Mouse (Mus musculus) left cerebral cortex, adult 18-20 months (tissue): ENCODE results near the gene Olfr221. TPM values are rescaled to one million over a fixed set of nuclear protein-coding genes. Genes with fewer than 3 reads are reported as not detected.

Source experiments
- DNase-seq, 2 experiments: peaks; one replicate each; pipeline ENCODE4 v3.0.0; 2021 to 2022; ENCODE audit warnings: low spot score in 2 of 2, mixed read lengths in 1 of 2
- total RNA-seq, 2 experiments: library from RNA; stranded (reverse); gene quantifications; 2 replicates each; pipeline ENCODE4 v1.2.3; 2021

Gene Olfr221
- total RNA-seq, 2 experiments from 2014 or later, result not detected

DNA sequence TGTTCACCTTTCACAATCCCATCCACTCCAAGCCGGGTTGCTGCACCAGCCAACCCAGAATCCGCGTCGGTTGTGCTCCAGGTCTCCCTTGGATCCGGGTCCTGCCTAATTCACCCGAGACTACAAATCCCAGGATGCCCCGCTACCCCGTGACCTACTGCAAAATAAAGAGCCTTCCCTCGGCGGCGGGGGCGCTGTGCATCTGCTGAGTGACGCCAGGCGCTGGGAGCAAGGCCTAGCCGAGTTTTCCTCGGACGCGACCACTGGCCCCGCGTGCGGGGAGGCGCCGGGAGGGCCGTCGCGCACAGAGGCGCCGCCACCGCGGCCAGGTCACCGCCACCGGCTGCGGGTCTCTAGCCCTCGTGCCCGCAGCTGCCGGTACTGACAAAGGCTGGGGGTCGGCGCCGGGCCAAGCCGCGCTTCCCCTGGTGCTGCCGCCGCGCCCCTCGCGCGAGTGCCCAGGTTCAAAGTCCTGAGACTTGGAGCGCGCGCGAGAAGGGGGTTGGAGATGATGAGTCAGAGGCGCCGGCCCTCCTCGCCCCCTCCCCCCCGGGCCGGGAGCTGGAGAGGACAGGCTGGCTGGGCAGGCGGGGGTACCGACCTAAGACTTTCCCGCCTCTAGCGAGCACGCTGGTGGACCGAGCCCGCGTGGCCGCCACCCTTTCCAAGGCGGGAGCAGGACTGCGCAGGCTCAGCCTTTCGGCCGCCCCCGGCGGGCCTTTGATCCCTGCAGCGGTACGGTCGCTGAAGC lies 22.5 kb downstream of the Olfr221 start:
- DNase-seq, result peak; percentile 97 to 99

DNA sequence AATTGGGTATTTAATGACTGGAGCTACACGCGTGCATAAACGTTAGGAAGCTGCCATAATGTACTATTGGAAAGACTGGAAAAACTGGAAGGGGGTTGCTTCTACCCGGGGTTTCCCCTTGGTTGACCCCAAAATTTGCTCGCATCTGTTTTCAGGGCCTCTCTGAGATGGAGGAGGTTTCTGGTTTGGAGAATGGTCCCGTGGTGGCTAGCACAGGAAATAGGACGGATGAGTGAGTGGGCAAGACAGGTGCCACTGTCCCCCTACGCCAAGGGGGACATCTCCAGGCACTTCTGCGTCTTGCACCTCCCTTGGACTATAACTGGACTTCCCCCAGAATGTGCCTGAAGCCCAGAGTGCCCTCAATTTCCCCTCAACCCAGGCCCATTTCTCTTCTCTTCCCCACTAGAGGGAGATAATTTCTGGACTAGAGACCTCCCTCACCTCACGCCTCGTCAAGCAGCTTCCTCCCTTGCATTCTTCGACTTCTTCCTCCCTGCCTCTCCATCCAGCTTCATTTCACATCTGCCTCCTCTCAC lies 23.1 kb downstream of the Olfr221 start:
- no peak for DNase-seq

DNA sequence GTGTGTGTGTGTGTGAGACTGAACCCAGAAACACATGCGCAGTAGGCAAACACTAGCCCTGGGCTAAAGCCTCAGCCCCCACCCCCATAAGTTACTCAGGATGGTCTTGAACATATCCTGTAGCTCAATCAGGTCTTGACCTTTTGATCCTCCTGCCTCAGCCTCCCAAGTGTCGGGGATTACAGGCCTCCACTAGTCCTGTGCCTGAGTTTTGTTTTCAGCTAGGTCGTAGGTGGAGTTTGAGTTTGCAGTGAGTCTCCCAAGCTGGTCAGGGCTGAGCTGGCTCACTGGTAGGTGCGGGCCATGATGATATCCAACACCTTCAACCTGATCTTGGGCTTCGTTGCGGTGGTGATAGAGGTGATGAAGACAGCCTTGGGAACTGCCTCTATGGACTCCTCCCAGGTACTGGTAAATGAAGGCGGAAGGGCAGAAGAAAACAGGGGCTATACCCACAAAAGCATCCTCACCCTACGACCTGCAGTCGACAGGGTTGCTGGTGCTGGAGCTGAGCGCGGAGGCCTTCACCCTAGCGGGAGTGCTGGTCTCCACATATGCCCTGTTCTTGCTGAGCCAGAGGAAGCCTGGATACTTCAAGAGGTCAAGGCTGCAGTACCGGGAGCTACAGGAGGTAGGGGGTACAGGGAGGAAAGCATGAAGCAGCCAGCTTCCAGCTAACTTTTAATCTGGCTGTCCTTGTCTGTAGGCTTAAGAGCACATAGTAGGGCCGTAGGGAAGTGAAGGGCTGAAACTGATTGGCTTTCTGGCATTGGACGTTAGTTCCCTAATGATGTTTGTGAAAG lies 23.8 kb downstream of the Olfr221 start:
- DNase-seq, result no peak

DNA sequence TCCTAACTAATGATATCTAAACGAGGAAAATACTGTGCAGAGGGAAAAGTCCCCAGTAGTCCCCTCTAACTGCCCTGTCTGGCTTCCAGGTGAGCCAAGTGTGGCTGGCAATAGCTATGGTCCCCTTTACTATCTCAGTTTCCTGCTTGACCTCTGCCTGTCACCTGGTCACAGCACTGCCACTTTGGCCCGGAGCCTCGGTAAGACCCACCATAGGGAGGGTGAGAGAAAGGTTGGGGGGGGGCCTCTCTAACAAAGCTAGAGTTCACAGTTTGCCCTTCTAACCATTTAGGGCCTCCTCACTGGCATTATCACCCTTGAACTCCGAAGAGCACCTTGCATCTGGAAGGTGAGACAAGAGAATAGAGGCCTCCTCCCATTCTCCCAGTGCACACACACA lies 24.6 kb downstream of the Olfr221 start:
- DNase-seq, result no peak

DNA sequence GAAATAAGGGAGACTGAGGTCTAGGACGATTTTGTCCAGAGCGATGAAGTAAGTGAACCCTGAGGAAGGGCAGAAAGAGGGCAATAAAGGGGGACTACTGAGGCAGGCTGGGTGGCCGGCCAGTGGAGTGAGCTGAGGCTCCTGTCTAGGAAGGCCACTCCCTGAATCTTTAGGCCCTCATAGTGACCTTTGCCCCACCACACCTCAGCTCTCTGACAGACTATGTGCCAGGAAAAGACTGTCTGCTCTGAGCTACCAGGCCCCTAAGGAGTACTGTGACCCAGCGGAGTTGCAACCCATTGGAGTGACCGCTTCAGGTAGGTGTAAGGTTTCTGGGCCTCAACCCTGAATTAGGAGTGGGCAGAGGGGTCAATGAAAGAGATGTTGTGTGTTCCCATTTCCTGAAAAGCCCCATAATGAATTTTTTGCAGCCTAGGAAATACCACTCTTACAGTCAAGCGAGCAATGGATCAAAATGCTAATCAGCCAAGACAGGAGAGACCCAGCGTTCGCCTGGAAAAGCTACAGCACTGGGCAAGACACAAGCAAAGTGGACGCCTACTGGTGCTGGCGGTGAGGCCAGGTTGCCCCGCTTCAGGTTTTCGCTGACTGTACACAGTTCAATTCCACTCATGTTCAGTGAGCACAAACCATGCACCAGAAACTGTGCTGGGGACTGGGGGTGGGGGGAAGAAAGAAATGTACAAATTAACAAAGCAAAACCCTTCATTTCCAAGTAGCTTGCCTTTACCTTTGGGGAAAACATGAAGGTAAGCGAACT lies 25.4 kb downstream of the Olfr221 start:
- DNase-seq, result no peak

DNA sequence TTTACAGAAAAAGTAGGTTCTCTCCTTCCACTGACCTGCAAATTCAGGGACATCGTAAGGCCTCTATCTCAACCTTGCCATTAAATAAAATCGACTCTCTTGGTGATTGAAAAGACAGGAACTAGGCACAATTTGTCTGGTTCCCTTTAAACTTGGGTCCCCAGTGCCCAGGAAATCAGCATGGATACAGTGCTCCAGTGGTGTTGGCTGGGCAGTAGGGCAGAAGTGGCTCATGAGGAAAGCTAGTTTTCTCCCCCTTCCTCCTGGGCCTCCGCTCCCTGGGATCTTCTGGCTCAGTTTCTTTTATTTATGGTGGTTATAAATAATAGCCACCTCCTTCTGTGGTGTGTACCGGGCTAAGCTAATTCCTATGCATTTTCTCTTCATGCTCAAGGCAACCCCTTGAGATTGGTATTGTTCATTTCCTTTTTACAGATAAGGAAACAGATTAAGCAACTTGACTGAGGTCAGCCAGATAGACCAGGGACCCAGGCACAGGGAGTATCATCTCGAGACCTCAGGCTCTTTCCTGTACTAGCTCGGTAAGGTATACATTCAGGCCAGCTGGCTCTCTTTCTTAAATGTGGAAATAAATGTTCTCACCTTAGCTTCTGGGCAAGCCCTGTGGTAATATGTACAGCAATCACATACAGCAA lies 26.7 kb downstream of the Olfr221 start, which contains the start of gene Tmem253:
Gene Tmem253 (plus strand): TSS at position 214 of the 656 bp plus-strand sequence.
- no peak for DNase-seq

DNA sequence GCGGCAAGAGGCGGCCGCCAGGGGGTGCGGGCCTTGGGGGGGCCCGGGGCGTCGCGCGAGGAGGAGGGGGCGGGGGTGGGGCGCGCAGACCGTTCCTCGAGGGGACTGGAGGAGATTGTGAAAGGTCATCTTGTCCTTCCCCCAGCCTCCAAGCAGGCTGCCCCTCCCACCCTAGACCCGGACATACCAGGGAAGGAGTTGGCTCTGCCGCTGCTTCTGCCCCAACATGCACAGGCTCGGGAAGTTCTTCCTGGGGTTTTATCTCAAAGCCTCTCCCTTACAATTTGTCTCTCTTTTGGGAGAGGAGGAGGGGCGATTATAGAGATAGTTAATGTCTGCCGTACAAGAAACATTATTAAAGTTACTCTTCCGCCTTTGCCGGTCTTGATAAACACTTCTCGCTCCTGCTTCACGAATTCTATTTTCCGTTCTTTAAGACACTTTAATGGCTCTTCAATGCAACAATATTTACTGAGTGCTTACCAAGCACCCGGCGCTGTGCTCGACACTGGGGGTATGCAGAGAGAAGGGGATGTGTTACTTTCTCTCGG lies 27.4 kb downstream of the Olfr221 start:
- DNase-seq, result no peak

DNA sequence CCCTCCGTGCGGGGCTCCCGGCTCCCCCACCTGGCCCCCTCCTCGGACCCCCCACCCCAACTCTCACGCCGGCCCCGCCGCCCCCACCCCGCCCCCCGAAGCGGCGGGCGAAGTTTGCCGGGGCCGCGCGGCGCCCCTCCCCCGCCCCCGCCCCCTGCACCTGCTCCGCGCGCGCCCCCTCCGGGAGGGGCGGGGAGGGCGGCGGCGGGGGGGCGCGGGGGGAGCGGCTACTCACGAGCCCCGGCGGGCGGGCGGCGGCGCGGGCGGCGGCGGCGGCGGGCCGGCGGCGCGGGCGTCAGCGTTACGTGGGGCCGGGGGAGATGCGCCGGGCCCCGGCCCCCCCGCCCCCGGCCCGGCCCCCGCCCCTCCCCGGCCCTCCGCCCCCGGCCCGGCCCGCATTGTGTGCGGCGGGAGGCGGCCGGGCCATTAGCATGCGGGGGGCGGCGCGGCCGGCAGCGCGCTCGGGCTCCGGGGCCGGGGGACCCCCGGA lies 27.9 kb downstream of the Olfr221 start:
- DNase-seq, result no peak

DNA sequence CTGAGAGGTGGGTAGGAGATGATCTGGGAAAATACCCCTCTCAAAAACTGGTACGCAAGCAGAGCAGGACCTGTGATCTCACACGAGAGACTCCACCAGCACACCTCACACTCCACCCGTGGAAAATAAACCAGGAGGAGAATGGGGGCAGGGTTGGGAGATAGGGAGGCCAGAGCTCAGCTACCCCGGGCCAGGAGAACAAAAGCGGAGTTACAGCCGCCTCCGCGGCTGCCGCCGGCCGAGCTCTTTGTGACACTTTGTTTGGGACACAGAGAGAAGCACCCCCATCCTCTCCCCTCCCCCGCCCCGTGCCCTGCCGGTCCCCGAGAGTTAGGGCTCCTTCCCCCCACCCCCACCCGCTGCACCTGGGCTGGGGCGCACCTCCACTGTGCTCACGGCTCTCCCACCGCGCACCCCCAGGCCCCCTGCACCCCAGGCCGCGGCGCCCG lies 28.5 kb downstream of the Olfr221 start:
- no peak for DNase-seq

DNA sequence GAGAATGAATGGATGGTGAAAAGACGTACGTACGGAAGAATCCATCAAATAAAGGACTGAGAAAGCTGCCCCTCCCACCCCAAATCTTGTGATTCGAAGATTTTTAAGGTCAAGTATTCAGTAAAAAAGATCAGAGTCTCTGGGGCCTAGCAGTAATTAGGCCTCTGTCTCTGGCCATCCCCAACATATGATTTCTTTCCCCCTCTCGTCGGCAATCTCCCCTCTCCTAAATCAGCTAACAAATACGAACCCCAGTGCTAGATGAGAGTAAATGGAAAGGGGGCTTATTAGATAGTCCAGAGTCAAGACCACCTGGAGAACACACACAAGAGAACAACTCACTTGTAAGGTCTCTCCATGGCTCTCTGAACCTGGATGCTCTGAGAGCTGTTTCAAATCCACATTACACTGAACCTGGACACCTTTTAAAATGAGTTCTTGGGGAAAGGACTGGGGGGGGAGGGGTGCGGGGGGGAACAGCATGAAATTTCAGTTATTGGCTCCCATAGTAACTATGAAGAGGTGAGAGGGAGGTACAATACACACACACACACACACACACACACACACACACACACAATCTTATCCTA lies 29.1 kb downstream of the Olfr221 start:
- no peak for DNase-seq

DNA sequence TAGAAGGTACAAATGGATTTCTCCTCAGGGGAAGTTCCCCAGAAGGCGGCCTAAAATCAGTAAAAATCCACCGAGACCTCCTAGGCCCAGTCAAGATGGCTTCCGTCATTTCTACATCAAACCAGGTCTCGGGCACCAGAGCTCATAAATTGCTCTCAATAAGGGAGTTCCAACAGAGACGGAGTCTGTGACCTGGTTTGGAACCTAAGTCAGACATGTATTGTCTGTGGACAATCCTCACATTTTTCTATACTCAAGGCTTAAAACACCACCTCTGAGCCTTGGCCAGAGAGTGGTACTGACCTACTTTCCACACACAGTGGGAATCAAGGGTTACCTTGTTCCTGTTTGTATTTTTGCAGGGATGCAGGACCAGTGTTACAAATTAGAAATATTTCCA lies 29.7 kb downstream of the Olfr221 start:
- DNase-seq, result no peak

DNA sequence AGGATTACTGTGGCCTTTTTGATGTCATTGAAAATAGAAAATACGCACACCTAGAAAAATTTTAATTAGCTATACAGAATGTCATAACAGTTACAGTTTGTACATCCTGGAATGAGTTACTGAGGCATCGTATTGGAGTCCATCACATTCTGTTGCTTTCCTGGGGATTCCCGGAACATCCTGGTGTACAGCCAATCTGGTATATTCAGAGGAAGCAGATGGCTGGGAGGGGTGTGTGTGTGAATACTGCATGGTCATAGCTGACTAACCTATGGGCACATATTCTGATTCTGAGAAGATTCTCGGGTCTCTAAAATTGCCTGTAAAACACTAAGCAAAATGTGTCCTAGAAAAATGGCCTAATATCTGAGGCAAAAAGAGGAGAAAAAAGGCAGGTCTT lies 30.2 kb downstream of the Olfr221 start:
- DNase-seq, result peak; percentile 66 to 72

DNA sequence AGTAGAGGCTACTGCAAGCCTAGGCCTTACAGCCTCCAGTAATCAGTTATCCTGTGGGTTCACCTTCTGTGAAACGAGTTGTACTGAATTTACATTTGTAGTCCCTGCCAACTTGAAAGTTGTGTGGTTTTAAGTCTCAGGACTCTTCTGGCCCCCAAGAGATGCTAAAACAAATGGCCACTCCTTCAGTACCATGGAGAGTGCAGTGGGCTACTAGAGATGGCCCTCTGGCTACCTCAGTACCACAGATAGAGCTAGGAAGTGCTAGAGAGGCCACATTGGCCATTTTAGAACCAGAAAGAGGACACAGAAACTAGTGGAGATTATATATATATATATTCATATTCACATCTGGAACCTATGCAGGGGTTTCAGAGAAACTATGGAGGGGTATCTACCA lies 30.6 kb downstream of the Olfr221 start:
- no peak for DNase-seq

DNA sequence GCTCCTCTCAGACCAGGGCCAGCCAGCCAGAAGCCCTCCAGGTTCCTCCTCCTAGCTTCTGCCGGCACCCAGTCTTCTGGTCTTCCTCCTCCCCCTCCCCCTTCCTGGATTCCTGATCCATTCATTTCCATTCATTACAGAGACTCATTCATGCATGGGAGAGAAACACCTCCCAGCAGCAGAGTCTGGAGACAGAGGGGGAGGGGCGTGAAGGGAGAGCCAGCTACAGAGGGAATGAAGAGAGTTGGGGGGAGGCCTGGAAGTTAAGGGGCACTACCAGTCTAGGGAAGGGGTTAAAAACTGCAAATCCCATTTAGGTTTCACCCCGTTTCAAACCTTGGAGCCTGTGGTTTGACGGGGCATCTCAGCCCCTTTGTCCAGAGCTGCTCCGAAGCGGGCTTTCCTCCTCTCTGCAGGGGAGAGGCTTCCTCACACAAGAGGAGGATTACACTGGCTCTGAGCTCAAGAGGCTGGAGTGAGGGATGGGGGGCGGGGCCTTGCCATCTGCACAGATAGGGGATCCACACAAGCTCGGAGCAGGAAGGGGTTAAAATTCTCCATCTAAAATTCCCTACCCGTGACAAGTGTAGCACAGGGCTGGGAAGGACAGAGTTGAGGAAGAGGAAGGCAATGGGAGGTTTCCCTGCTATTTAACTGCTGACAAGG lies 31.7 kb downstream of the Olfr221 start:
- no peak for DNase-seq

DNA sequence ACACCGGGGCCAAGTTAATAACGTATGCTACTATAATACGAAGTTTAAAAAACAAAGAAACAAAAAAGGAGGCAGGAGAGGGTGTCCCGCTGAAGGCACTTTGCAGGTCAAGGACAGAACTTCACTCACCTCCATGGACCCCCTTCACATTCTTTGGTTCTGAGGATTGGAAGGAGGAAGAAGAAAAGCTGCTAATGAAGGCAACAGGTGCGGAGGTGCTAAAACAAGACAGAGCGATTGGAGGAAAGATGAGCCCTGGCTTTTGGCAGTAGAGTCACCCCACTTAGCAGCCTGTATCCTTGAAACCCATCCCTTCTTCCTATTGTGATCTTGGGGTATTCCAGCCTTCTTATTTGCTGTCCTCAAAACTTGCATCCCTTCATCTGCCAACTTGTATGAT lies 32.4 kb downstream of the Olfr221 start:
- DNase-seq, result no peak

DNA sequence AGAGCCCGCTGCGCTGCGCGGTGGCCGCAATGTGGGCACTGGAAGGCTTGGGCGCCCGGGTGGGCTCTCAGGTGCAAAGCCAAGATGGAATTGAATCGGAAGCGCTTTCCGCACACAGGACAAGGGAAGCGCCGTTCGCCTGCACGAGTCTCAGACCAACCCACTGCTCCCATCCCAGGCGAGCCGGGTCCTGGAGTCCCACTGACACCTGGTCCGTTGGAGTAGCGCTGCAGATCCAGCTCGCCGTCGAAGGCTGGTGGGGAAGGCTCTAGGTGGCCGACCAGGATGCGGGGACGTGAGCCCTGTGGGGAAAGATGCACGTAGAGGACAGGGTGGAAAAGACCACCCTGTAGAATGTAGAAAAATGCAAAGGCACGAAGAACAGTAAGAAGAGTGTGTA lies 32.9 kb downstream of the Olfr221 start:
- no peak for DNase-seq

DNA sequence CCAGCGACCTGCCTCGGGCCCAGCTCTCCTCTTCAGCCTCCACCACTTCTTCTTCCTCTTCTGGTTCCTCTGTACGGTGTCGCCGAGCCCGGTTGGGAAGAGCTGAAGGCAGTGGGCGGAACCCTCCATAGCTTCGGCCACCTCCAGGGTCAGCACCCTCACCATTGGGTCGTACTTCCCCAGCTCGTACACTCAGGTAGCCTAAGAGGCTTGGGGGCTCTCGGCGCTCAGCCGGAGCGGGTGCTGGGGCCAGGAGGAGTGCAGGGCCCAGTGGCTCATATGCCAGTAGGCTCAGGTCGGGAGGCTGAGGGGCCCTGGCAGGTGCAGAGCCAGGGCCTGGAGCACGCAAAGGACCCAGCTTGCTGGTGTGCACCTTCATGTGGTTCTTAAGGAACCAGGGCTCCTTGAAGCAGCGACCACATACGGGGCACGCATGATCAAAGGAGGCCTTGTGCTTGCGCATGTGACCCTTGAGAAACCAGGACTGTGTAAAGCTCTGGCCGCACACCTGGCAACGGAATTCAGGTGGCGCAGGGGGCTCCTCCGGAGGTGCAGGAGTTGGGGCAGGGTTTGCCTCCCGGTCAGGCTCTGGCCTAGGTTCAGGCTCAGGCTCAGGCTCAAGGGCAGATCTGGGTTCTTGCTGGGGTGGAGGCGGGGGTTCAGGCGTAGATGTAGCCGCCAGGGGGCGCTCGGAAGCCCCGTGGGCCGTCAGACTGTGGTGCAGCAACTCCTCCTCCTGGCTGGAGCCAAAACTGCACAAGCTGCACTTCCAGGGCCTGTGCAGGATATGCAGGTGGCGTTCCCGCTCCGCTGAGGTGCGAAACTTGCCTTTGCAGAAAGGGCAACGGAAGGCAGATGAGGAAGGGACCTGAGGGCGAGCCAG lies 33.7 kb downstream of the Olfr221 start:
- DNase-seq, result peak; percentile 90 to 95

DNA sequence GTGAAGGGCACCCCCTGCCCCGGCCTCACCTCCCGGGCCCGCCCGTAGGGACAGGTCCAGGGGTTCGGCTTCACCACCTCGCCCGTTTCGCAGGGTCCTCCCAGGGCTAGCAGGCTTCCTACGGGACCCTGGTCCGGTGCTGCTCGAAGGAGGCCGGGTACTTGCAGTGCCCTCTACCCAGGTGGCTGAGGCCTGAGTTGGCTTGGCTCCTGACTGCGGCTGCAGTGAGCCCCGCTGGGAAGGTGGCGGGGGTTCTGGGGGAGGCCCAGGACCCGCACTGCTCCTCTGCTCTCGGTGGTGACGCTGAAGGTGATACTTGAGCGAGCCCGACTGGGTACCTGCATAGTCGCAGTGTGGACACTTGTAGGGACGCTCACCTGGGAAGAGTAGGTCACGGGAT lies 35.5 kb downstream of the Olfr221 start:
- DNase-seq, result no peak
